Mouse (Mus musculus) C2C12 (cell line): ENCODE measurements around the gene Lama2.

Experiments
- CTCF ChIP-seq: IDR thresholded peaks from one replicate; pipeline ENCODE4 v1.5.1; 2011; ENCODE audit not compliant: control insufficient read depth, insufficient read depth, insufficient read length
- MYOG ChIP-seq: IDR thresholded peaks from one replicate; pipeline ENCODE4 v1.6.1; 2011; ENCODE audit not compliant: control insufficient read depth, insufficient read length; ENCODE audit errors: extremely low read depth

DNA sequence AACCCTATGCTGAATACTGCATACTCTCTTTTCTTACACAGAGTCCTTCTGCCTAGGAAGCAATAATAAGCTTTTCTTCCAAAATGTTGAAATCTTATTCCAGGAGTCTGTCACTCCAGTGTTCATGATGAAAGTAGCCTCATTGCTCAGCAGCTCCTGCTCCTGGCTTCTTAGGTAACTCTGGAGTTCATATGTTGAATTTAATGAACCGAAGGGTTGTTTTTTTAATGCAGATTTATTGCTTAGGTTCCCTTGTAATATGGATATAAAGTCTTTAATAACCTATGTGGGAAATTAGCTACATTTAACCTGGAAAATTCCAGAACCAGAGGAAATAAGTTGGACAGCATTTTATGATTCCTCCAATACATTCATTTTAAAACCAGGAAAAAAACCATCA is 636.0 kb downstream of the Lama2 start:
- TF ChIP-seq CTCF, result no peak
- TF ChIP-seq MYOG, result no peak
